Mouse (Mus musculus) urinary bladder, postnatal 14 days (tissue): ENCODE results near the gene Loxl1.

ENCODE experiments used
- DNase-seq: peaks from one replicate; pipeline ENCODE4 v3.0.0; 2021; ENCODE audit warnings: low spot score

Gene Loxl1

DNA sequence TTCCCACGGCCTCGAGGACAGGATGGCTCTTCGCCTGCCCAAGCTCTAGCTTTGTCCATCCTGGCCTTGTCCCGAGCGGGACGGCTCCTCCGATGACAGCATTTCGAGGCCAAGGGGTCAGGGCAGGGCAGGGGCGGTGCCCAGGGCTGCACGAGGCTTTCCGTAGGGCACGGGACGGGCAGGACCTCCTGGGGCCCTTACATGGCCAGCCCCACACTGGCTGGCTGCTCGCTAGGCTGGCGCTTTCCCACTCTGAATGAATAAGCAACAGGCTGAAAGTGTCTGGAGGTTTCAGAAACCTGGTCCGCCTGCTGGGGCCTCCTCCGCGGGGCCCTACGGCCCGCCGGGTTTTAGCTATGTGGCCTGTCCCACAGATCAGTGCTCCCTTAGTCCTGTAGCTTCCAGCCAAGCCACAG is at the start of gene Loxl1:
Gene Loxl1 (minus strand): TSS at position 243 of the 416 bp plus-strand sequence.
- peak; percentile 69 for DNase-seq

DNA sequence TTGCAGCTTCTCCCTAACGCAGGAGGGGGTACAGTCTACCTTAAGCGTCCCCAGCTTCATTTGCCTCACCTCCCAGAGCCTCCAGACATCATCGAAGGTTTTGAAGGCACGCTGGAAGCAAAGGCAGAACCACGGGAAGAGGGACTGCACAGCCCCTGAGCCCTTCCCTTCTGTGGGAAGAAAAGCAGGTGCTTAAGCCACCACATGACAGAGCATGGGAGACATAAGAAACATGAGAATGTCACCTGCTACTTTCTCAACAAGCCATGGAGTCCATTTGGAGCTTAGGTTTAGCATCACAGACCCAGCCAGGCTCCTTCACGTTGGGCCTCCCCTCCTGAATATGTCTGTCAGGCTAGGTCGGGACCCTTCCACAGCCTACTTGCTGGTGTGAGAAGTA is 49.0 kb upstream of the Loxl1 start:
- no peak for DNase-seq

DNA sequence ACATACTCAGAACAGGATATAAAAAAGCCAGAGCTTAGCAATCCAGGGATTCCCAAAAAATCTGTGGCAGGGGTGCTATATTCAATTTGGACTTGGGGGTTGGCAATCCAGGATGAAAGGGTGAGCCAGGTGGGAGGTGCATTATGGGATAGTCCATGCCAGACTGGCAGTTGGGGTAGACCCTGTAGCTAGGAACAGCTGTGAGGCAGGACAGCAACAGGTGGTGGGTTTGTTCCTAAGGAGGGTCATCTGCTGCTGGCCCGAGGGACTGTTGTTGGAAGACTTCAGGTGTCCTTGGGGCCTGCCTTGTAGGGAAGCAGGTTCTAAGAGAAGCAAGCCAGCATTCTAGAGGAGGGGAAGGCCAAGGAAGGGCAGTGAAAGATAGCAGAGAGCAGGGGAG is 48.4 kb upstream of the Loxl1 start:
- no peak for DNase-seq

DNA sequence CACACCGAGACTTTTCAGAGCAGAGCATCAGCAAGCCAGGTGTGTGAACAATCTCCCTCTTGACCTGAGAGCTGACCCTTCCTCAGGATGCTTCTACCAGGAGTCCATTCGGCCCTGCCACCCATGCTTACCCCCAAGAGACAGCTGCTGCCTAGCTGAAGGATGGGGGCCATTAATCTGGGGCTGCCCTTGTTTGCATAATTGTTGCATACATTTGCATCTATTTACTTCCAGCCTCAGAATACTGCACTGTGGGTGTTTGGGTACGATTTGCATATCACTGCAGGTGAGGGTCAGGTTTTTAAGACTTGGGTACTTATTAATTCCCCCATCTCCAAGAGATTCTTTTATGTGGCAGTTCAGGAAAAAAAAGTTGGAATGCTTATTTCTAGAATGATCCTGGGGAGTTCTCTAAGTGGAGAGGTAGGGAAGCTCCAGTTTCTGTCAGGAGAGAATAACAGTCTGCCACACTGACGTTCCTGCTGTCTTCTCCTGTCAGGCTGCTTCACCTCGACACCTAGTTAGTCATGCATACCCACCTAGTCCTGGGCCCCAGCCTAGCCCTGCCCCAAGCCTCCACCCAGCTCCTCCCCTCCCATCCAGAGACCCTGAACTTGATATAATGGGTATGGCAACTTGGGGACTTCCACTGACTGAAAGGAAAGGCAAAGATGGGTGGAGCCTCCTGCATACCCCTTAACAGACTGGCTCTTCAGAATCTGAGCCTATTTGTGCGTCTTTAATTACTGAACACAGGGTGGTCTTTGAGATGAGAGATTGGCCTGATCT is 42.5 kb upstream of the Loxl1 start:
- DNase-seq: no peak

DNA sequence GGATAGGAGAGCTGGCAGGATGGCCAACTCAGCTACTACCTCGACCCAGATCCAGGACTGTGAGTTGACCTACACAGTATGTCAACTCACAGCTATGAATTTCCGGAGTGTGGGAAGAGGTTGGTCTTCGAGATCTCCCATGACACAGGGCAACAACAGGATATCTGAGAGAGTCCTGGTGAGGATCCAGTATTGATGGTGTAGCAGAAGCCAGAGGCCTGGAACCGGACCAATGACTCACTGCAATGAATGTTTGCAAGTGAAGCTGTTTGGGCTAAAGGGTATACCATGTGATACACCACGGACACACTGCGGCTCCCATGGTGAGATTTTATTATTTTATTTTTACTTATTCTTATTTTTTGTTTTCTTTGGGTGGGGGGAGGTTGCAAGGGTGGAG is 41.7 kb upstream of the Loxl1 start:
- DNase-seq: no peak

DNA sequence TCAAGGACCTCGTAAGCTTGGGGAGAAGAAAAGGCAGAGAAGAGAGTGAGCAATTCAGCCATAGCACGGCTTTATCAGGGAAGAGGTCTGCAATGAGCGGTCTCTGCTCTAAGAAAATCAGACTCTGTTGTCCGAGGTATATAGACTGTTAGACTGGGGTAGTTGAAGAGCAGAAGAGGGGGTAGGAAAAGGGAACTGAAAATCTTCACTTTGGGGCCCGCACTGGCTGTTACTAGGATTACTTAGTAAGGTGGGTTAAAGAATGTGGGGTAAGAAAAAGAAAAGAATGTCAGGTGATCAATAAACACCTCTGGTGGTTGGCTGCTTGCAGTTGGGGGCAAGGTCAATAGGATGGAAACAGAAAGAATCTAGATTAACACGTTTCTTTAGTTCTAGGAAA is 40.2 kb upstream of the Loxl1 start:
- no peak for DNase-seq

DNA sequence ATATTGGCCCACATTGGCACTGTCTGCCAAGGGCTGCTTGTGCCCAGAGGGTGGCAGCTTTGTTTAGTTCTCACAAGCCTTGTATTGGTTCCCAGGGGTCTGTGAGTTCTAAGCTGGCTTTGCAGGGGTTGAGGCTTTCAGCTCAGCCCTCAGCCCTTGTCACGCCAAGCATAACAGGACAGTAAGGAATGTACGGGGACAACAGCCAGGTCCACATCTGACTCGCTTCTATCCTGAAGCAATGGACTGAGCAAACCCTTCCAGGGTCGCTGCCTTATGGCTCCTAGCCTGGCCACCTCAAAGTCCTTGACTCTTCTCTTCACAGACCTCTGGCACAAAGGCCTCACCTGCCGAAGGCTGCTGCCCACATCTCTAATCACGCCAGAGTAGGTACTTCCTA is 34.8 kb upstream of the Loxl1 start:
- DNase-seq: no peak

DNA sequence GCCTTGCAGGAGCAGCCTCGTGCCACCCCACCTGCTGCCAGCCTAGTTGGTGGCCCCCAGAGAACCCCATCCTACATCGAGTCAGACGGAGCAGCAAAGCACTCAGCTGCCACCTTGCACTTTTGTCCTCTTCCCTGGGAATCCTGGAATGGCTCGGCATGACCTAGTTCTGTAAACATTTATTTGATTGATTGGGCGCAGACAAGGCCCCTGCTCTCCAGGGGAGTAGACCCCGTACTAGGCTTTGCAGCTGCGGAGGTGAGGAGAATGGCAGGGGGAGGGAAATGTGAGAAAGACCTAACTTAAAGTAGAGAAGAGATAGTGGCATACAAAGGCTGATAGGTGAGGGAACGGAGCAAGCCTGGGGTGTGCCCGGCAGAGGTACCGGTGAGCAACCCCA is 33.5 kb upstream of the Loxl1 start:
- no peak for DNase-seq

DNA sequence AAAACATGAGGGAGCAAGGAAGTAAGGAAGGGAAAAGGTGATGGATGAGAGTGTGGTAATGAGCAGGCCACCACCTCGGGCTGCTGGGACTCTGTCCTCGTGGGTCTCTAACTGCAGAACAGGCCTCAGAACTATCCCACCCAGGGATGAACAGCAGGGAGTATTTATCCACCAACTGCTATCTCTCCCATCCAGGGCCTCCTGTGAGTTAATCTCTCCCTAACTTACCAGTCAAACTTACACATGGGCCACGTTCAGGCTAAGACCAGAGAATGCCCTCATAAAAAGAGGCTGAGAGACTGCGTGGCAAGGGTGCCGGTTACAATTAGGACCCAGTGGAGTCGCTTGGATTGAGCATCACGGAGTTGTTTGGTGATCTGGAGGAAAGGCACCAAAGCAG is 33.0 kb upstream of the Loxl1 start:
- no peak for DNase-seq

DNA sequence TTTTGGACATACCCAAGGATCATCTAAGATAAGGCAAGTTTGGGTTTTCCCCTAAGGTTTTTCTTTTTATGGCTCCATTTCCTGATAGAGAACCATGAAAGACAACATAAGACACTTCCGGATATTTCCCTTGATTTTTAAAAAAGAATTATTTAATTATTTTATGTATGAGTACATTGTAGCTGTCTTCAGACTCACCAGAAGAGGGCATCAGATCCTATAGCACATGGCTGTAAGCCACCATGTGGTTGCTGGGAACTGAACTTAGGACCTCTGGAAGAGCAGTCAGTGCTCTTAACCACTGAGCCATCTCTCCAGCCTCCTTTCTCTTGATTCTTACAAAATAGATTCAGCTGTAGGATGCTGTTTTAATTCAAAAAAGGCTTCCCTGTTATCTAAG is 28.8 kb upstream of the Loxl1 start:
- DNase-seq: no peak

DNA sequence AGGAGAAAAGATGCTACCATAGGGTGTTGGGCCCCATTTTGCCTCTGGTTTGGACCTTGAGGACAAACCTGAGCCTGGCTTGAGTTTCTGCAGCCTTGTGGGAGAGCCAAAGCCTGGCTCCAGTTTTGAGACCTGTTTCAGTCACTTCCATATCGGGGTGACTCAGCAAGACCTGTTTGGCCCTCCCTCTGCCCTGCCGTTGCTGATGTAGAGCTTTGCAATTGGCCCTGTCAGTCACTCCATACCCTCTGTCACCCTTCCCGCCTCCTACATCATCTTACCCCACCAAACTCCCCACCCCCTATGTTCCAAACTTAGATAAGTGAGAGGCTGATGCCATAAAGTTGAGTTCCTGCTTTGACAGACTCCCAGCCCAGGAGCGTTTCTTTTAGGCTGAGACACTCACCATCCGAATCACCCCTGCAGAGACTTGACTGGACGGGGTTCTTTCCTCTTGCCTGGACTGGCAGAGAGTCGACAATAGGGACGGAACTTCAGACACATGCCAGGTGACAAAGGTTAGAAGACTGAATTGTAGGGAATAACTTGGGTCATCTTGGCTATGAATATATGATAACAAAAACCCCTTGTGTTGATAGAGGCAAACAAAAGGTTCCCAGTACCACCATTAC is 23.8 kb upstream of the Loxl1 start:
- no peak for DNase-seq

DNA sequence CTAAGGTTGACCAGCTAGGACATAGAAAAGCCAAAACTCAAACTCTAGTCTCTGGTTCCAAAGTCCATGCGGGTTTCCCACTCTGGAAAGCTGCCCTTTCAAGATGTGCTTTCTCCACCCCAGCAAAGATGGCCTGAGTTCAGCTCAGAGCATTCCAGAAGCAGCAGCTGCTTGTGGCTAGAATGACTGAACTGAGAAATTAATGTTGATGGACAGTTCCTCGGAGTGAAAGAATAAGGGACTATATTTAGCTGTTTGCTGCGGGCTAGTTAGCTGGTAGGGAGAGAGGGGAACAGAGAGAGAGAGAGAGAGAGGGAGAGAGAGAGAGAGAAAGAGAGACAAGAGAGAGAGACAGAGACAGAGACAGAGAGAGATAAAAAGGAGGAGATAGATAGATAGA is 18.3 kb upstream of the Loxl1 start:
- DNase-seq: no peak

DNA sequence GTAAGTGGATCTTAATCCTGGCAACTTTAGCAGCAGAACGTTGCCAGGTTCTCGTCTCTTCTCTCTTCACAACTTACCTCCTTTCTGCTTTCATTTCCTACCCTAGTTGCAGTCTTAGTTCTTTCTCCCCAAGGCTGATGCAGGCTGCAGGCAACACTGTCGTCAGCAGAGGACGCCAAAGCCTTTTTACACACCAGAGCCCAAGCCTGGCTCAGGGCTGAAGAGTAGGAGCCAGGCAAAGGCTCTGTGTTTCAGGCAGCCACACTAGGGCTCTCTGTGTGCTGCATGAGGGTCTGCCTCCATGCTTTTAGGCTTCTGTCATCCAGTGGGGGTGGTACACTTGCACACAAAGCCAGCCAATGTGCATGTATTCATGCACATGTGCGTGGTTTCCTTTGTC is 17.3 kb upstream of the Loxl1 start:
- DNase-seq: no peak

DNA sequence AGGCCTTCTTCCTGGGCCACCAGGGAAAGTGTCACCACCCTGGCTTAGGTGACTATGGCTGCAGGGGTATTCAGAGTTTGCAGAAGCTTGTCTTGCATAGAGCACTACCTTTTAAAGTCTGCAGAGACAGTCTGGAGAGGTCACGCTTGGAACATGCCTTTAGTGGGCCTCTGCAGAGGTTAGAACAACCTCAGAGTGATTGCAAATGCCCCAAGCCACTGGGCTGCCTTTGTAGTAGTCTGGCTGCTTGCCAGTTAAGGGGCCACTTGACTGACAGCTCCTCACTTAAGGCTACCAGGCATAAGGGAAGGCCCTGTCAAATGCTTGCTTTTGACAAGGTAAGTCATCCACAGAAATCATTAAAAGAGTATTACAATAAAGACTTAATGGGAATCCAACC is 14.4 kb upstream of the Loxl1 start:
- DNase-seq: no peak

DNA sequence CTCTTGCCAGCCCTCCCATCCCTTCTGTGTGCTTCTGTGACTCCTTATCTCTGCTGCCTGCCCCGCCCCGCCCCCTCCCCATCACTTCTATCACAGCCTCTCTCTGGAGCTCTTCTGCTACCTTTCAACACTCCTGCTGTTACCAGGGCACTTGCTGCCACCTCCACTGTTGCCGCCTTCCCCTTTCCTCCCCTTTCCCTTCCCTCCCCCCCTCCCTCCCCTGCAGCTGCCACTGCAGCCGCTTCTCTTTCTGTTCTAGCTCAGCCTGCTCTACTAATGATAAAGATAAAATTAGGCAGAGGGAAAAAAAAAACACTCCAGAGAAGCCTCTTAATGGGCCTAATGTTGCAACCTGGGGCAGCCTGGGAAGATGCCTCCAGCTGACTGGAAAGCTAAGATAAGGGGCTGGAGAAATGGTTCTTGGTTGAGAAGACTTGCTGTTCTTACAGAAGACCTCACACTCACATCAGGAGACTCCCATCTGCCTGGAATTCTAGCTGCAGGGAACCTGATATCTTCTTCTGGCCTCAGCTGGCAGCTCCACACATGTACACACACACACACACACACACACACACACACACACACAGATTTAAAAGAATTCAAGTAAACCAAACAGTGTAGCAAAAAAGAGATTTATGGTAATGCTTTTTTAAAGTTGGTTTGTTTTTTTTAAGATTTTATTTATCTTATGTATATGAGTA is 13.6 kb upstream of the Loxl1 start:
- no peak for DNase-seq

DNA sequence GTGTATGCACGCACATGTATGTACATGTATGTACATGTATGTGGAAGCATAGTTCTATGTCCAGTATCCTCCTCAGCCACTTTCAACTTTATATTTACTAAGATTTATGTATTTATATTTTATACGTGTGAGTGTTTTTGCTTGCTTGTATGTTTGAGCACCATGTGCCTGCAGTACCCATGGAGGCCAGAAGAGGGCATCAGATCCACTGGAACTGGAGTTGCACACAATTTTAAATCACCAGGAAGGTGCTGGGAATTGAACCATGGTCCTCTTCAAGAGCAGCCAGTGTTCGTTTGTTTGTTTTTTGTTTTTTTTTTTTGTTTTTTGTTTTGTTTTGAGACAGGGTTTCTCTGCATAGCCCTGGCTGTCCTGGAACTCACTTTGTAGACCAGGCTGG is 8.7 kb upstream of the Loxl1 start:
- no peak for DNase-seq

DNA sequence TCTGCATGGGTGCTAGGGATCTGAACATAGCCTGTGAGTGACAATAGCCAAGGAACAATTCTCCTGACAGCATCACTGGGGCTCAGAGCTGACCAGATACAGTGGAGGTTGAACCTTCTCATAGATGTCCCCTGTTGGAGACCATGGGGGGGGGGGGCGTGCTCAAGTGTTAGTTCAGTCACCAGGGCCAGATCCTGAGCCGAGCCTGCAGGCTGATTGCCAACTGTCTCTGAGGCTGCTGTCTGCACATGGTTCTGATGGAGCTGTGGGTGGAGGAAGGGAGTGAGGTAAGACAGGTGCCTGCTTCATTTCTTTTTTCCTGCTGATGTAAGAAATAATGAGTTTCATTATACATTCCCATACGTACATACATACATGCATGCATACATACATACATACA is 5.3 kb upstream of the Loxl1 start:
- DNase-seq: no peak

DNA sequence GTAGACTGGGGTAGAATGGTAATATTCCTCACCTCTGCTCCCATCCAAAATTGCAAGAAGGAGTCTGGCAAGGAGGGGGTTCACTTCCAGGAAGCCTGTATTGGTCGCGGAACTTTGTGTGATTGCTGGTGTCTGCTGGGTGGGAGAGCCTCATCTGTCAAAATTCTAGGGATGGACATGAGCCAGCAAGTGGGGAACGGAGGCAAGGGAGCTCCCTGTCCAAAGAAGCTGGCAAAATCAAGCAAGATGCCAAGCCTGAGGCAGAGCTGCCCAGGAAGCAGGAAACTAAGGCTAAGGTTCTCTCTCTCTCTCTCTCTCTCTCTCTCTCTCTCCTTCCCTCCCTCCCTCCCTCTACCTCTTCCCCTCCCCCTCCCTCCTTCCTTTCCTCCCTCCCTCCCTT is 4.4 kb upstream of the Loxl1 start:
- DNase-seq: no peak

DNA sequence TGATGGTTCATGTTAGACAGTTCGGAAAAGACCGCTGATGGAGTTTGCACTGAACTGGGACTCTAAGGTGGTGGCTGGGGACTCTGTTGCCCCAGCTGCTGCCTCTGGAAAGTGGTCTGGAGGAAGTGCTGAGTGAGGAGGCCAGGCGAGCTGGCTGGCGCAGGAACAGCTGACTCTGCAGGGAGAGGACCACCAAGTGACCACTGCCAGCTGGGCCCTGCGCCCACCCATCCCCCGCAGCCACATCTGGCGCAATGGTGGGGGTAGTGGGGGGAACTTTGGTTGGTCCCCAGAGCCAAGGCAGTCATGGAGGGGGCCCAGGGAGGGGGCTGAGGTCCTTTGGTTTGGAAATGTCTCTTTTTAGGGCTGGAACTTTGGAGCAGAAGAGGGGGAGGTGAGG is 3.8 kb upstream of the Loxl1 start:
- DNase-seq: no peak

DNA sequence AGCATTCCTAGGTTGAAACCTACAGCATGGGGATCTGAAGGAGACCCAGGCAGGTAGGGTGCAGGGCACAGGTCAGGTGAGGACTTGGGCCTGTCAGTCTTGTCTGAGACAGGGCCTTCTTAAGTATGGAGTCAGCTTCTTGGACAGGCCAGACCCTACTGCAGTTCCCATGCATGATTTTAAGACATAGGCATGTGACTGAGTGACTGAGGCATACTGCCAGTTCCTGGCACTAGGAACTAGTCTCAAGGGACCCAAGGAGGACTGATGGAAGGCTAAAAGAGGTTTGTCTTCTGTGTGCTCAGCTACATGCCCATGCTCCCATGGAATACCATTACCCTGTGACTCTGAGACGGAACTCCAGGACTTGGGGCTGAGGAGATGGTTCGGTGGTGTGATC is 2.9 kb upstream of the Loxl1 start:
- no peak for DNase-seq

DNA sequence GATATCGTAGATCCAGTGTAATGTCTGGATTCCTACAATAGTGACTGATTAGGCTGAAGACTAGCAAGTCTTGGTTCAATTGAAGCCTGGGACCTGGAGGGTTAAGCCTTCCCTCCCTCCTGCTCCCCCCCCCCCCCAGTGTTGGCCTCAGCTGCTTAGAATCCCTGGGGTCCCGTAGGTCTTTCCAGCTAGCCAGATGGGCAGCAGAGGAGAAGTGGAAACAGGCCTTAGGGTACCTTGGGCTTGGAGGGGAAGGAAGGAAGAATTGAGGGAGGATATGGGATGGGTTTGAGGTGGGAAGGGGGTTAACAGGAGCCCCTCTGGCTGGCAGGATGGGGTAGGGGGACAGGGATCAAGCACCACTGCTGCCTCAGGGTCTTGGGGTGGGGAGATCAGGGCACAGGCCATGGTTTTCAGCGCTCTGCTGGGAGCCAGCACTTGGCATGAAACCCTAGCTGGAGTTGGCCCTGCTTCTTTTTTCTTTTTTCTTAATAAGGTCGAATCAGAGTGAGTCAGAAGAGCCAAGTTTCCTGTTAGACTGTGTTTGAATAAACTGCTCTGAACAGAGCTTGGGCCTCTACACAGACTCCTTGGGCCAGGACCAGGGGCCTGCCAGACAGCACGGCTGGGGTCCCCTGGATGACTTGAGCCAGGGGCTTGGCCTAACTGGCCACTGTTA is 1.8 kb upstream of the Loxl1 start:
- DNase-seq: no peak

DNA sequence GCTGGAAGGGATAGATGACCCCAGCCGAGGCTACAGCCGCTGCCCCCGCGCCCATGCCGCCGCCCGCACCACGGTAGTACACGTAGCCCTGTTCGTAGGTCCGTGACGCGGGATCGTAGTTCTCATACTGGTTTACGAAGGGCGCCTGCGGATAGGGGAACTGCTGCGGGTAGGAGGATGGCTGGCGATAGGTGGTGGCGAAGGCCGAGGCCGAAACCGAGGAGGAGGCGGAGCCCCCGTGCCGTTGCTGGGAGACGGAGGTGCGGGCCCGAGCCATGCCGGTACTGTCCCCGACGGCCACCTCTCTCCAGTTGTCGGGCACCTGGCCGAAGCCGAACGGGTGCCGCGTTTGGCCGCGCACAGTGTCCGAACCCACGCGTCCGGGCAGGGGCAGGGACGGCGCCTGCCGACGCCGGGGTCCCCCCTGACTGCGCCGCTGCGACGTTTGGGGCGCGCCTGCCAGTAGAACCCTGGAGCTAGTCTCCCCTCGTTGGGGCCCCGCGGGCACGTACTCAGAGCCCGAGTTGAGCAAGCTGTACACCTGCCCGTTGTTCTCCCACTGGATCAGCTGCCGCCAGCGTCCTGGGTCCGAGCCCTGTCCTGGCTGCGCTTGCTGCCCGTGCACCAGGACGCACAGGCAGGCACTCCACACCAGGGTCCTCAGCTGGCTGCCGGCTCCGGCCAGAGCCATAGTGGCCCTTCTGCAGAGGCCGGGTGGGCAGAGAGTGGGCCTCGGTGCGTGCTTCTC is 616 bp downstream of the Loxl1 start:
- peak; percentile 58 for DNase-seq
